Mouse (Mus musculus): ENCODE results near the gene Ttc7b. TPM values are rescaled to one million over a fixed set of nuclear protein-coding genes. Genes with fewer than 3 reads are reported as not detected.

The Ttc7b gene
- polyA plus RNA-seq, 1 experiment from 2014 or later: 2.2 TPM

- H3K36me3 ChIP-seq (replicated peaks; ENCODE audit: insufficient read depth, low read length): peaks cover 5% of the 10 kb centered on the region
- no peaks in the 10 kb centered on the region for H3K4me1 ChIP-seq (ENCODE audit: insufficient read depth)
- WGBS (ENCODE audit: insufficient replicate concordance): 63% methylated on average over 1 of the region's 1 CpGs
- no peak overlapping the region for H3K4me2 ChIP-seq (ENCODE audit: low read depth, low read length)
- H3K9me3 ChIP-seq (ENCODE audit: low read length): no peaks in the 10 kb centered on the region
- H3K27ac ChIP-seq (ENCODE audit: low read depth): no peak overlapping the region
- H3K27me3 ChIP-seq (ENCODE audit: insufficient read depth, low read length): no peaks in the 10 kb centered on the region
- no peak for DNase-seq
- no peak overlapping the region for H3K4me3 ChIP-seq (ENCODE audit: low read depth, low read length)
- no peak for ATAC-seq
- no peak for TF ChIP-seq CTCF (IDR thresholded peaks at IDR 0.05; ENCODE audit: low read depth)
- no peak for TF ChIP-seq EP300 (IDR thresholded peaks at IDR 0.05; ENCODE audit: low read depth)
- H3K9ac ChIP-seq (replicated peaks): no peak overlapping the region
These were observed 142.8 kb downstream of the Ttc7b start for GRCm38 (mm10) chr12:100377791-100378190.

DNA sequence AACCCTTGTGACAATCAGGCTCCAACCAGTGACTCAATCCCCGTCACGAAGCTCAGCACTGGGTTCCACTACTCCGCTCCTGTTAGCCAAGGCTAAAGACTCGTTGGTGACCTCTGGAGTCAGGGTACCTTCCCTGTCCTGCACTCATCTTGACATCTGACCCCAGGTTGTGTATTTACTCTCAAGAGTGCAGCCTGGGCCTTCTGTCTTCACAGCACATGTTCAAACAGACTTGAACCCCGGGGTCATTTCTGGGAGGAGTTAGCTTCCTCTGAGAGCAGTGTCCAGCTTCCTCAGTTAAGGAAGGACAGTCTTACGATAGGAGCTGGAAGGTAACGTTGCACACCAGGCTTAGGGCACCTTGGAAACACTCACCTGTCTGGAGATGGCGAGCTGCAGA lies 144.8 kb downstream of the Ttc7b start:
- H3K27me3 ChIP-seq (ENCODE audit: insufficient read depth, low read length): no peaks in the 10 kb centered on the region
- H3K9me3 ChIP-seq (ENCODE audit: low read length): no peaks in the 10 kb centered on the region
- 74% methylated on average over 8 of the region's 8 CpGs for WGBS (ENCODE audit: insufficient replicate concordance)

DNA sequence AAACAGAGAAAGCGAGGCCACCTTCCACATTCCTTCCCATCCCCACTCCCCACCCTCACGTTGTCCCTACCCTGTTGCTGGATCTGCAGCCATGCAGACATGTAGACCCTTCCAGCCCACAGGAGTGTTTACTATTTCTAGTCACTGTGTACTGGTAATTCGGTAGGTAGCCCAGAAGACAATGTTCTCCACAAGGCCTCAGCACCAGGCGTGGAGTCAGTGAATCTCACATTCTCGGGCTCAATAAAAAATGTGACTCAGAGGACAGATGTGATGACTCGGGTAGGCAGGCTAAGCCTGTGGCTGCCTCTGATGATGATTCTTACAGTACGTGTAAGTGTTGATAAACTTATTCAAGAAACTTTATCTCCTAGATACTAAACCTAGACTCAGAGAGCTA lies 147.8 kb downstream of the Ttc7b start:
- Histone ChIP-seq H3K36me3 (replicated peaks; ENCODE audit: insufficient read depth, low read length) (peaks cover 8% of the 10 kb centered on the region), H3K9ac (replicated peaks) (no peak overlapping the region), H3K4me1 (ENCODE audit: insufficient read depth) (no peaks in the 10 kb centered on the region), H3K27ac (ENCODE audit: low read depth) (no peak overlapping the region), H3K4me3 (ENCODE audit: low read depth, low read length) (no peak overlapping the region), H3K9me3 (ENCODE audit: low read length) (no peaks in the 10 kb centered on the region), H3K27me3 (ENCODE audit: insufficient read depth, low read length) (no peaks in the 10 kb centered on the region), H3K4me2 (ENCODE audit: low read depth, low read length) (no peak overlapping the region)
- DNase-seq: no peak
- TF ChIP-seq EP300 (IDR thresholded peaks at IDR 0.05; ENCODE audit: low read depth) (no peak), CTCF (IDR thresholded peaks at IDR 0.05; ENCODE audit: low read depth) (no peak)
- WGBS (ENCODE audit: insufficient replicate concordance): 71% methylated on average over 7 of the region's 7 CpGs
- ATAC-seq: no peak

More for the DNA sequence above, 144.8 kb downstream of the Ttc7b start:
- Histone ChIP-seq H3K4me3 (ENCODE audit: low read depth, low read length) (no peak overlapping the region), H3K4me2 (ENCODE audit: low read depth, low read length) (no peak overlapping the region), H3K4me1 (ENCODE audit: insufficient read depth) (no peaks in the 10 kb centered on the region), H3K9ac (replicated peaks) (no peak overlapping the region), H3K36me3 (replicated peaks; ENCODE audit: insufficient read depth, low read length) (peaks cover 8% of the 10 kb centered on the region), H3K27ac (ENCODE audit: low read depth) (no peak overlapping the region)
- no peak for ATAC-seq
- DNase-seq: no peak
- TF ChIP-seq CTCF (IDR thresholded peaks at IDR 0.05; ENCODE audit: low read depth) (no peak), EP300 (IDR thresholded peaks at IDR 0.05; ENCODE audit: low read depth) (no peak)

- no peak for ATAC-seq
- no peak overlapping the region for H3K9ac ChIP-seq (replicated peaks)
- no peak overlapping the region for H3K27ac ChIP-seq (ENCODE audit: low read depth)
- no peak for TF ChIP-seq CTCF (IDR thresholded peaks at IDR 0.05; ENCODE audit: low read depth)
- no peak for TF ChIP-seq EP300 (IDR thresholded peaks at IDR 0.05; ENCODE audit: low read depth)
- no peak for DNase-seq
- no peak overlapping the region for H3K4me2 ChIP-seq (ENCODE audit: low read depth, low read length)
- H3K4me3 ChIP-seq (ENCODE audit: low read depth, low read length): no peak overlapping the region
- no peaks in the 10 kb centered on the region for H3K4me1 ChIP-seq (ENCODE audit: insufficient read depth)
- H3K36me3 ChIP-seq (replicated peaks; ENCODE audit: insufficient read depth, low read length): peaks cover 11% of the 10 kb centered on the region
- no peaks in the 10 kb centered on the region for H3K9me3 ChIP-seq (ENCODE audit: low read length)
- WGBS (ENCODE audit: insufficient replicate concordance): 76% methylated on average over 4 of the region's 4 CpGs
- H3K27me3 ChIP-seq (ENCODE audit: insufficient read depth, low read length): no peaks in the 10 kb centered on the region
These were observed 148.6 kb downstream of the Ttc7b start for GRCm38 (mm10) chr12:100372015-100372414.

DNA sequence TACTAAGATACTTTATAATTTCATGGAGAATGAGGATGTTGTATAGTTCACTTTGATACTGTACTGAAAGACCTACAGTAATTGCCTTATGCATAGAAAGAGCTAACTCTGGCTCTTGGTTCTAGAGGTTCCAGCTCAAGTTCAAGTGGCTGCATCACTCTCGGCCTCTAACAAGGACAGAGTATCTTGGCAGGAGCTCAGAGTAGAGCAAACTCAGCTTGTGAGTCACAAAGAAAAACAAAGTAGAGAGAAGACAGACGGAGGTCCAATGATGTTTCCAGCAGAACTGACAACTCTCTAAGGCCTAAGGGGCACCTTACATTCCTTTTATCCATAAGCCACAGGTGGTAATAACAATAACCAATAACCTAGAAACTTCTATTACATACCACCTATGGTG lies 150.8 kb downstream of the Ttc7b start:
- DNase-seq (no peak), ATAC-seq (no peak)
- H3K27me3 ChIP-seq (ENCODE audit: insufficient read depth, low read length): no peaks in the 10 kb centered on the region
- no peak overlapping the region for H3K4me2 ChIP-seq (ENCODE audit: low read depth, low read length)
- WGBS (ENCODE audit: insufficient replicate concordance): 81% methylated on average over 2 of the region's 2 CpGs
- H3K4me3 ChIP-seq (ENCODE audit: low read depth, low read length): no peak overlapping the region
- H3K4me1 ChIP-seq (ENCODE audit: insufficient read depth): no peaks in the 10 kb centered on the region
- H3K27ac ChIP-seq (ENCODE audit: low read depth): no peak overlapping the region
- H3K36me3 ChIP-seq (replicated peaks; ENCODE audit: insufficient read depth, low read length): peaks cover 11% of the 10 kb centered on the region
- H3K9me3 ChIP-seq (ENCODE audit: low read length): no peaks in the 10 kb centered on the region
- TF ChIP-seq CTCF (IDR thresholded peaks at IDR 0.05; ENCODE audit: low read depth): no peak
- TF ChIP-seq EP300 (IDR thresholded peaks at IDR 0.05; ENCODE audit: low read depth): no peak
- no peak overlapping the region for H3K9ac ChIP-seq (replicated peaks)

GRCm38 (mm10) chr12:100369220-100369619 lies 151.4 kb downstream of the Ttc7b start:
- H3K9ac ChIP-seq (replicated peaks): no peak overlapping the region
- DNase-seq: no peak
- no peak overlapping the region for H3K4me3 ChIP-seq (ENCODE audit: low read depth, low read length)
- no peaks in the 10 kb centered on the region for H3K4me1 ChIP-seq (ENCODE audit: insufficient read depth)
- ATAC-seq: no peak
- 43% methylated on average over 3 of the region's 3 CpGs for WGBS (ENCODE audit: insufficient replicate concordance)
- H3K36me3 ChIP-seq (replicated peaks; ENCODE audit: insufficient read depth, low read length): peaks cover 11% of the 10 kb centered on the region
- no peak overlapping the region for H3K4me2 ChIP-seq (ENCODE audit: low read depth, low read length)
- no peak for TF ChIP-seq CTCF (IDR thresholded peaks at IDR 0.05; ENCODE audit: low read depth)
- no peak for TF ChIP-seq EP300 (IDR thresholded peaks at IDR 0.05; ENCODE audit: low read depth)
- H3K27me3 ChIP-seq (ENCODE audit: insufficient read depth, low read length): no peaks in the 10 kb centered on the region
- no peak overlapping the region for H3K27ac ChIP-seq (ENCODE audit: low read depth)
- no peaks in the 10 kb centered on the region for H3K9me3 ChIP-seq (ENCODE audit: low read length)

- WGBS (ENCODE audit: insufficient replicate concordance): 81% methylated on average over 12 of the region's 12 CpGs
These were observed 159.3 kb downstream of the Ttc7b start for GRCm38 (mm10) chr12:100361330-100361729.

More at GRCm38 (mm10) chr12:100361330-100361729, 159.3 kb downstream of the Ttc7b start:
- Histone ChIP-seq H3K36me3 (replicated peaks; ENCODE audit: insufficient read depth, low read length) (peaks cover 7% of the 10 kb centered on the region; the same call in 1 of the 2 replicates), H3K27me3 (ENCODE audit: insufficient read depth, low read length) (no peaks in the 10 kb centered on the region), H3K9me3 (ENCODE audit: low read length) (no peaks in the 10 kb centered on the region), H3K4me2 (ENCODE audit: low read depth, low read length) (no peak overlapping the region), H3K4me3 (ENCODE audit: low read depth, low read length) (no peak overlapping the region), H3K9ac (replicated peaks) (no peak overlapping the region), H3K4me1 (ENCODE audit: insufficient read depth) (no peaks in the 10 kb centered on the region), H3K27ac (ENCODE audit: low read depth) (no peak overlapping the region)
- no peak for TF ChIP-seq EP300 (IDR thresholded peaks at IDR 0.05; ENCODE audit: low read depth)
- no peak for TF ChIP-seq CTCF (IDR thresholded peaks at IDR 0.05; ENCODE audit: low read depth)
- ATAC-seq: no peak
- DNase-seq: no peak

Measured in liver, postnatal 0 days (tissue).